Mouse (Mus musculus): ENCODE results near the gene Lrrc8c. TPM values are rescaled to one million over a fixed set of nuclear protein-coding genes. Genes with fewer than 3 reads are reported as not detected.

Lrrc8c gene
- polyA plus RNA-seq, 1 experiment from 2014 or later: 11.7 TPM

DNA sequence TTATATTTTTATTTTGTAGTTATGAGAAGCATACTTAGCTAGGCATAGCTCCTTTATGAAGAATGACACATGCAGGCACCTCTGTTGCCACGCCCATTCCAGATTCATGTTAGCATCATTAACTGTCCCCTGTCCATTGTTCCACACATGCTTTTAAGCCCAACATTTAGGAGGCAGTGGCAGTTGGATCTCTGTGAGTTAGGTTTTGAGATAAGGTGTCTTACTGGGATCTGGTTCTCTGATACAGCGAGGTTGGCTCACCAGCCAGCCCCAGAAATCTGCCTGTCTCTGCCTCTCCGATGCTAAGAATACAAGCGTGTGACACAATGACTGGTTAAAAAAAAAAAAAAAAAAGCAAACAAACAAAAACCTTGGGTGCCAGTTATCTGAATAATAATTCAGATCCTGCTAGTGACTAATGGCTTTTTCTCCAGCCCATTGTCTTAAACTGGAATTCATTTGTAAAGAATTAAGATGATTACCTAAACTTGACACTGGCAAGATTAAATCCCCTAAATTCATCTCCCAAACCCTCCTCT is 7.0 kb downstream of the Lrrc8c start:
- Histone ChIP-seq H3K27me3 (no peaks in the 10 kb centered on the region), H3K9ac (replicated peaks) (no peak overlapping the region), H3K4me3 (replicated peaks) (no peak overlapping the region), H3K4me1 (replicated peaks) (no peaks in the 10 kb centered on the region), H3K9me3 (no peaks in the 10 kb centered on the region), H3K27ac (no peak overlapping the region), H3K4me2 (no peak overlapping the region), H3K36me3 (0 out of 2 replicates have a peak, but pooled peaks cover 10% of the 10 kb centered on the region)
- 93% methylated on average over 4 of the region's 4 CpGs for WGBS
- ATAC-seq (ENCODE audit: insufficient number of reproducible peaks, insufficient read depth, low FRiP score, low TSS enrichment, low read depth): no peak

DNA sequence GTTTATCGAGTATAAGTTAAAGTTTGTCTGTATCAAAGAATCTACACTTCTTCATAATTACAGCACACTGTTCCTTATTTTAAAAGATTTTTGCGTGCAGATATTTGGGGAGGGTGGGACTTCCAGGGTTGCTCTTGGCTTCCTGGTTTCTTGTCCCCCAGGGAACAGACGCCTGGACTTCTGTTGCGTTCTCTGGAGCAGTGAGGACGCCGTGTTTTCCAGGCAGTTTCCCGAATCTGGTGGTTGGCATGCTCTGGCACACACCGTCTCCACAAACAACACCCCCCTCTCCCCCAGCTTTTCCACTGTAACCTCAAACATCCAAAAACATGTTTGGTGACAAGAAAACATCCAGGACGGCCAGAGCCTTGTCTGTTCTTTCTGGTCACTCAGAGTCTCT is 7.6 kb downstream of the Lrrc8c start:
- no peak for ATAC-seq (ENCODE audit: insufficient number of reproducible peaks, insufficient read depth, low FRiP score, low TSS enrichment, low read depth)
- no peak overlapping the region for H3K4me2 ChIP-seq
- H3K9me3 ChIP-seq: no peaks in the 10 kb centered on the region
- 84% methylated on average over 9 of the region's 9 CpGs for WGBS
- no peak overlapping the region for H3K9ac ChIP-seq (replicated peaks)
- H3K36me3 ChIP-seq: 0 out of 2 replicates have a peak, but pooled peaks cover 10% of the 10 kb centered on the region
- H3K27me3 ChIP-seq: no peaks in the 10 kb centered on the region
- H3K4me1 ChIP-seq (replicated peaks): no peaks in the 10 kb centered on the region
- H3K4me3 ChIP-seq (replicated peaks): no peak overlapping the region
- H3K27ac ChIP-seq: no peak overlapping the region

DNA sequence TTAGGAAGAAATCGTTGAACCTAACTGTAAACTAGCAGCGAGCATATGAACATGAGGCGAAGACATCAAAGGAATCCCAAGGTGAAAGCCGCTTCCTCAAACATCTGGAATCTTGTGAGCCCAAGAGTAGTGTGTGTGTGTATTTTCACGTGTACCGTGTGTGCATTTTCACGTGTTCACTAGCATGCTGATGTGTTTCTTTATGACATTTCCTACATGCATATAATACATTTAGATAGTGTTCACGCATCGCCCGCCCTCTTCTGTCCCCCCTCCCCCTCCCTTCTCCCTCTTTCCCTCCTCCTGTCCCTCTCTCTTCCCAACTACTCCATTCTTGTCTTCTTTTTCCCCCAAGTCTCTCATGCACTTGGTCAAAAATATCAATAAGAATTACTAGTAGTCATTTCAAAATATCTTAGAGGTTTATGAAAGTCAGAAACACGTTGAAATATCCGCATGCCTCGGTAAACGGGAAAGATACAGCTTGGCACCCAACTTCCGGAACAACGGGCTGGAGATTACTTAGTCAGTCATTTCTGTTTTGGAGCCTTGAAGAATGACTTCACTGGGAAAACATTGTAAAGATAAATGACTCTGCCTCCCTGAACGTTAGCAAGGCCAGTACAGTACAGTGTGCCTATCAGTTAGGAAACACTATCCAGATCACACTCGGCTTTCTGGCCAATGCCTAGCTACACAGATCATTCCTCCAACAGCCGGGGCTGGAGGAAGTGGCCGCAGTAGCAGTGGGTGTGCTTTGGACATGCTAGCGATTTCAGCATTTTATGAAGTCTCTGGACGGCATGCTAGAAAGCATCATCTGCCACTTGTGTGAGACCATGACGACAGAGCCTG is 8.5 kb downstream of the Lrrc8c start:
- 0 out of 2 replicates have a peak, but pooled peaks cover 10% of the 10 kb centered on the region for H3K36me3 ChIP-seq
- no peak overlapping the region for H3K9ac ChIP-seq (replicated peaks)
- ATAC-seq (ENCODE audit: insufficient number of reproducible peaks, insufficient read depth, low FRiP score, low TSS enrichment, low read depth): no peak
- H3K9me3 ChIP-seq: no peaks in the 10 kb centered on the region
- H3K4me2 ChIP-seq: no peak overlapping the region
- 90% methylated on average over 23 of the region's 23 CpGs for WGBS
- no peaks in the 10 kb centered on the region for H3K4me1 ChIP-seq (replicated peaks)
- no peak overlapping the region for H3K4me3 ChIP-seq (replicated peaks)
- no peak overlapping the region for H3K27ac ChIP-seq
- no peaks in the 10 kb centered on the region for H3K27me3 ChIP-seq

DNA sequence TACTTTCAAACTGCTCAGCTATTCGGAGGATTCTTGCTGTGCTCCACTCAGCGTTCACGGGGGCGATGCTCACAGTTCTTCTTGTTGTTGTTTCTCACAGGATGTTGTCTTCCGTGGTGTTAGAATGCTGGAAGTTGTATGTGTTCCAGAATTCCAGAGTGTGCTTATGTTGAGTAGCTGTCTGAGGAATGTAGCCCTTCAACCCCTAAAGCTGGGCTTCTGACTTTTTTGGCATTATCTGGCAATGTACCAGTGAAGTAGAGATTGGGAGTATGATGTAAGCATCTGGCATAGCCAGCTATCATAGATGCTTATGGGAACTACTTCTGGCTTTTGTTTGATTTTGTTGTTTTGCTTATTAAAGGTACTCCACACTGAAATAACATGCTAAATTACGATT is 11.4 kb downstream of the Lrrc8c start:
- ATAC-seq (ENCODE audit: insufficient number of reproducible peaks, insufficient read depth, low FRiP score, low TSS enrichment, low read depth): no peak
- 86% methylated on average over 6 of the region's 6 CpGs for WGBS
- Histone ChIP-seq H3K4me2 (no peak overlapping the region), H3K9me3 (no peaks in the 10 kb centered on the region), H3K4me3 (replicated peaks) (no peak overlapping the region), H3K36me3 (0 out of 2 replicates have a peak, but pooled peaks cover 10% of the 10 kb centered on the region), H3K27ac (no peak overlapping the region), H3K9ac (replicated peaks) (no peak overlapping the region), H3K27me3 (no peaks in the 10 kb centered on the region), H3K4me1 (replicated peaks) (no peaks in the 10 kb centered on the region)

DNA sequence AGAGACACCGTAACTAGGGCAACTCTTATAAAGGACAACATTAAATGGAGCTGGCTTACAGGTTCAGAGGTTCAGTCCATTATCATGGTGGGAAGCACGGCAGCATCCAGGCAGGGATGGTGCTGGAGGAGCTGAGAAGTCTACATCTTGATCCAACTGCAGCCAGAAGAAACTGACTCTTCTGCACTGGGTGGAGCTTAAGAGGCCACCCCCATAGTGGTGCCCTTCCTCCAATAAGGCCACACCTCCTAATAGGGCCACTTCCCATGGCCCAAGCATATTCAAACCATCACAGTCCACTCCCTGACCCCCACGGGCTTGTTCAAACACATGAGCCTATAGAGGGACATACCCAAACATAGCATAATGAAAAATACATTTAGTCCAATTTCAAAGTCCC is 16.0 kb downstream of the Lrrc8c start:
- H3K4me1 ChIP-seq (replicated peaks): peaks cover 4% of the 10 kb centered on the region; the same call in 1 of the 2 replicates
- no peak for ATAC-seq (ENCODE audit: insufficient number of reproducible peaks, insufficient read depth, low FRiP score, low TSS enrichment, low read depth)
- 89% methylated on average over 3 of the region's 3 CpGs for WGBS

DNA sequence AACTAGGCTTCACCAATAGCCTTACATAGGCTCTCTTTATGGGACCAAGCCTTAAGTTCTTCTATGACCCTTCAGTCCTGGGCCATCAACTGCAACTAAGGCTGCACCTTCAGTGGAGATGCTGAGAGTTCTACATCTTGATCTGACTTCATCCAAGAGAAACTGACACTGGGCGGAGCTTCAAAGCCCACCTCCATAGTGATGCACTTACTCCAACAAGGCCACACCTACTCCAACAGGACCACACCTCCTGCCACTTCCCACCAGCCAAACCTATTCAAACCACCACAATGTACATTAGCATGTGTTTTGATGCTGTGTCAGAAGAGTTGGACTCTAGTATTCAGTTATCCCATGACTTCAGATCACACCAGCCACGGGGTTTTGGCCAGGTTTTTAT is 17.0 kb downstream of the Lrrc8c start:
- WGBS: 89% methylated on average over 2 of the region's 2 CpGs
- H3K36me3 ChIP-seq: 0 out of 2 replicates have a peak, but pooled peaks cover 3% of the 10 kb centered on the region
- H3K27me3 ChIP-seq: no peaks in the 10 kb centered on the region
- H3K9me3 ChIP-seq: no peaks in the 10 kb centered on the region
- H3K27ac ChIP-seq: no peak overlapping the region
- H3K4me1 ChIP-seq (replicated peaks): peaks cover 4% of the 10 kb centered on the region; the same call in 1 of the 2 replicates
- H3K4me2 ChIP-seq: no peak overlapping the region
- ATAC-seq (ENCODE audit: insufficient number of reproducible peaks, insufficient read depth, low FRiP score, low TSS enrichment, low read depth): no peak
- no peak overlapping the region for H3K9ac ChIP-seq (replicated peaks)
- no peak overlapping the region for H3K4me3 ChIP-seq (replicated peaks)

More for the DNA sequence above, 16.0 kb downstream of the Lrrc8c start:
- Histone ChIP-seq H3K4me2 (no peak overlapping the region), H3K9me3 (no peaks in the 10 kb centered on the region), H3K9ac (replicated peaks) (no peak overlapping the region), H3K27me3 (no peaks in the 10 kb centered on the region), H3K4me3 (replicated peaks) (no peak overlapping the region), H3K36me3 (0 out of 2 replicates have a peak, but pooled peaks cover 3% of the 10 kb centered on the region), H3K27ac (no peak overlapping the region)

DNA sequence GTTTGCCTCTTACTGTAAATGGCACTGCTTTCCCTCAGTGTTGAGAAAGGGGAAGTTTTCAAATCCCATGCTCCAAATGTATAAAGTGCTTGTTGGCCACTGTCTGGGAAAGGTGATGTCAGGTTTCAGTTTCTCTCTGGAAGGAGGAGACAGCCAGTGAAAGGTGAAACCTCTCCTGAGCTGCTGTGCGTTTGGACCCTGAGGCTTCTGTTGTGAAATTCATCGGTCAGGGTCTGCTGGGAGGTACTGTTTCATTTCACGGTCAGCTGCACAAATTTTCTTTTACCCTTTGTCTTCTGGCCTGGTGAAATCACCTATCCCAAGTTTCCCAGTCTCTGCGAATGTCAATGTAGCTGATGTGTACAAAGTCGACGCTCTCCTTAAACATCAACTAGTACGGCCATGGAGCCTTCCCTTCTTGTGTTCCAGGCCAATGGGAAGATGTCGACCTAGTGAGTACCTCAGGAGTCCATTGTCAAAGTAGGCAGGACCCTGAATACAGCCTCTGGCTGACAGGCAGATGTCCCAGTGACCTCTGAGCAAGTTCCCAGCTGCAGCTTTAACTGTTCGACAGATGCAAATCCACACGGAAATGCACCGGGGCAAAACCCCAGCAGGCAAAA is 18.0 kb downstream of the Lrrc8c start:
- H3K4me1 ChIP-seq (replicated peaks): peaks cover 4% of the 10 kb centered on the region; the same call in 1 of the 2 replicates
- no peak for ATAC-seq (ENCODE audit: insufficient number of reproducible peaks, insufficient read depth, low FRiP score, low TSS enrichment, low read depth)
- WGBS: 71% methylated on average over 11 of the region's 11 CpGs
- H3K27me3 ChIP-seq: no peaks in the 10 kb centered on the region
- H3K27ac ChIP-seq: no peak overlapping the region
- H3K36me3 ChIP-seq: 0 out of 2 replicates have a peak, but pooled peaks cover 3% of the 10 kb centered on the region
- H3K9ac ChIP-seq (replicated peaks): no peak overlapping the region
- H3K4me3 ChIP-seq (replicated peaks): no peak overlapping the region
- no peak overlapping the region for H3K4me2 ChIP-seq
- H3K9me3 ChIP-seq: no peaks in the 10 kb centered on the region

DNA sequence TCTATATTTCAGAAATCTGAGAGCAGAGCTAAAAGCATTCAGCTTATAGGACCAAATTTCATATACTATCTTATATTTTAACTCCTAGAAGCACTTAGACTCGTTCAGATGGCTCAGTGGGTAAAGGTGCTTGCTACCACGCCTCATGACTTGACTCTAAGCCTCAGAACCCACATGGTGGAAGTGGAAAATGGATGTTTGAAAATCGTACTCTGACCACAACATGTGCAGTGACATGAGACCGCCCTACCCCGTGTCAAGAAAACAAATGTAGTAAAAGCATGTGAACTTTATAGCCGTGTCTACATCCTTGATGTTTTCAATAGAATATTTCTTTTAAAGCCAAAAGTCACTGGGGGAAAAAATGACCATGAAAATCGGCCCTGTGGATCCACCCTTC is 21.9 kb downstream of the Lrrc8c start:
- ATAC-seq (ENCODE audit: insufficient number of reproducible peaks, insufficient read depth, low FRiP score, low TSS enrichment, low read depth): no peak
- Histone ChIP-seq H3K9ac (replicated peaks) (no peak overlapping the region), H3K4me2 (no peak overlapping the region), H3K9me3 (no peaks in the 10 kb centered on the region), H3K27ac (no peak overlapping the region), H3K4me1 (replicated peaks) (peaks cover 4% of the 10 kb centered on the region; the same call in 1 of the 2 replicates), H3K36me3 (peaks cover 11% of the 10 kb centered on the region; the same call in 1 of the 2 replicates), H3K27me3 (no peaks in the 10 kb centered on the region), H3K4me3 (replicated peaks) (no peak overlapping the region)
- 84% methylated on average over 7 of the region's 7 CpGs for WGBS

DNA sequence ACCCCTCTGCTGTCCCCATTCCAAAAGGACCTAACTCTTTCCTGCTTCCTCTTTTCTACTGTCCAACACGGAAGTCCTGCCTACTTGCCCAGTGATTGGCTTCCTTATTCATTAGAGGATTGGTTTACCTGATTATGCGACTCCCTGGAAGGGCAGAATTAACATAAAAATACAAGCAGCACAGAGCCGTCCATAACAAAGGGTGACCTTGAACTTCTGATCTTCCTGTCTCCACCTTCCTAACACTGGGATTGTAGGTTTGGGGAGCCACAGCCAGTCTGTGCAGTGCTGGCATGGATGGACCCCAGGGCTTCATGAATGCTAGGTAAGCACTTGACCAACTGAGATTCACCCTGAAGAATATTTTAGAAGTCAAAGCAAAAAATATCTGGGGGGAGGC is 25.9 kb downstream of the Lrrc8c start:
- Histone ChIP-seq H3K9me3 (no peaks in the 10 kb centered on the region), H3K36me3 (peaks cover 11% of the 10 kb centered on the region; the same call in 1 of the 2 replicates), H3K27ac (no peak overlapping the region), H3K27me3 (no peaks in the 10 kb centered on the region), H3K4me1 (replicated peaks) (no peaks in the 10 kb centered on the region), H3K4me2 (no peak overlapping the region), H3K9ac (replicated peaks) (no peak overlapping the region), H3K4me3 (replicated peaks) (no peak overlapping the region)
- WGBS: 64% methylated on average over 3 of the region's 3 CpGs
- no peak for ATAC-seq (ENCODE audit: insufficient number of reproducible peaks, insufficient read depth, low FRiP score, low TSS enrichment, low read depth)

DNA sequence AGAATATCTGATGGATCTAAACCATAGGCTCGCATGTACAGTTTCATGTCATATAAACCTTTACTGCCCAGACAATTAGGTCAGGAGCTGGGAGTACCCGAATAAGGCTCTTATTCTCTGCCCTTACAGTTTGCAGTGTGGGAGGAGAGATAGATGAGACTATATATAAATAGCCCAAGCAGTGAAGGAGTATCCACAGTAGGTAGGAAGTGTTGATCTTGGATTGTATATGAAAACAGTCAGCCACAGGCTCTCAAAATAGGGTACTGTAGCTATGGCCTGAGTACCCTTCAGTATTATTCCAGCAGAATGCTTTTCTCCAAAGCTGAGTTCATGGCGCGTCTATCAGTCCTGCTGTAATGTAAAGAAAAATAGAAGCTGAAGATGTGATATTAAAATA is 27.9 kb downstream of the Lrrc8c start:
- Histone ChIP-seq H3K4me1 (replicated peaks) (no peaks in the 10 kb centered on the region), H3K27ac (no peak overlapping the region), H3K27me3 (no peaks in the 10 kb centered on the region), H3K9me3 (no peaks in the 10 kb centered on the region), H3K4me2 (no peak overlapping the region), H3K4me3 (replicated peaks) (no peak overlapping the region), H3K36me3 (peaks cover 14% of the 10 kb centered on the region; the same call in 1 of the 2 replicates), H3K9ac (replicated peaks) (no peak overlapping the region)
- ATAC-seq (ENCODE audit: insufficient number of reproducible peaks, insufficient read depth, low FRiP score, low TSS enrichment, low read depth): no peak
- WGBS: 89% methylated on average over 4 of the region's 4 CpGs

DNA sequence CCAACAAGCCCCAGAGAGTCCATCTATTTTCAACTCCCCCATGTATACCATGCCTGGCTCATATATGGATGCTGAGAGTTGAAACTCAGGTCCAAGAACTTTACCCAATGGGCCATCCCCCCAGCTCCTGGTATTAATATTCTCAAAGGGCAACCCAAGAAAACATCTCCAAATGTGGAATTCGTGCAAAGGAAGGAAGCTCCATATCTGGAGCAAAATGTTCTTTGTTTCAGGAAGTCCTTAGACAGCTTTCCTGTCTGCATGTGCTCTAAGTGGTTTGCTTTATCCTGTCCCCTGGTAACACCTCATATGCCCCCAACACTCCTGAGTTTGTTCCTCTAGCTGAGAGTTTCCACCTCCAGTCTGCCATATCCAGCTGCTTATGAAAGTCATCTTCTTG is 32.6 kb downstream of the Lrrc8c start:
- no peak overlapping the region for H3K27ac ChIP-seq
- 0 out of 2 replicates have a peak, but pooled peaks cover 4% of the 10 kb centered on the region for H3K36me3 ChIP-seq
- H3K4me1 ChIP-seq (replicated peaks): no peaks in the 10 kb centered on the region
- H3K9me3 ChIP-seq: no peaks in the 10 kb centered on the region
- ATAC-seq (ENCODE audit: insufficient number of reproducible peaks, insufficient read depth, low FRiP score, low TSS enrichment, low read depth): no peak
- H3K4me2 ChIP-seq: no peak overlapping the region
- H3K9ac ChIP-seq (replicated peaks): no peak overlapping the region
- 68% methylated on average over 1 of the region's 1 CpGs for WGBS
- H3K27me3 ChIP-seq: no peaks in the 10 kb centered on the region
- H3K4me3 ChIP-seq (replicated peaks): no peak overlapping the region

Data from limb, embryonic 12.5 days (tissue).